ENCODE assay signal across 18 mouse cellular contexts in genomic region chr13:114158111-114158730, GRCm38 (mm10).
DNase-seq lines count a peak whose midpoint lies in the region; ATAC-seq and TF ChIP-seq lines count a peak whose summit lies in the region.
"Had no signal": no experiment of that assay in that cellular context is flagged by ENCODE, and none has a peak within 500 bp of the region (broad histone marks: within the 10 kb centered on the region; RNA-seq: fewer than 3 reads in every experiment).

No protein-coding gene starts in this region.

- no peak overlapping the region for H3K27ac ChIP-seq in hindbrain, embryonic 16.5 days (ENCODE audit: low read depth, low read length)
- H3K27ac ChIP-seq in hindbrain, embryonic 10.5 days: no peak overlapping the region
- H3K27ac ChIP-seq in ES-Bruce4 (ENCODE audit: insufficient read depth, low read length): peak overlapping the region; percentile 23; the same call in 1 of the 2 replicates
- no peak overlapping the region for H3K27ac ChIP-seq in layer of hippocampus, adult 2 months
- H3K27ac ChIP-seq: embryonic facial prominence, embryonic 13.5 days; hindbrain, embryonic 14.5 days; limb, embryonic 15.5 days had no signal

- H3K4me3 ChIP-seq in hindbrain, embryonic 16.5 days (ENCODE audit: low read length): no peak overlapping the region
- H3K4me3 ChIP-seq in hindbrain, embryonic 10.5 days: no peak overlapping the region
- no peak overlapping the region for H3K4me3 ChIP-seq in ES-Bruce4 (ENCODE audit: low read depth, low read length)
- H3K4me3 ChIP-seq in G1E (ENCODE audit: low read depth, low read length): no peak overlapping the region
- H3K4me3 ChIP-seq in layer of hippocampus, adult 2 months: no peak overlapping the region
- H3K4me3 ChIP-seq: embryonic facial prominence, embryonic 13.5 days; limb, embryonic 15.5 days had no signal

- no peaks in the 10 kb centered on the region; the same call in 1 of the 2 replicates for H3K4me1 ChIP-seq in hindbrain, embryonic 16.5 days (ENCODE audit: control insufficient read depth, insufficient read depth, low read depth, low read length)
- H3K4me1 ChIP-seq in hindbrain, embryonic 10.5 days (replicated peaks): peaks cover 26% of the 10 kb centered on the region
- H3K4me1 ChIP-seq in ES-Bruce4 (ENCODE audit: control insufficient read depth, insufficient read depth, low read length): peaks cover 1% of the 10 kb centered on the region
- H3K4me1 ChIP-seq in G1E (ENCODE audit: insufficient read depth, low read depth, low read length): peaks cover 5% of the 10 kb centered on the region; the same call in 1 of the 2 replicates

- H3K36me3 ChIP-seq in hindbrain, embryonic 16.5 days (ENCODE audit: control insufficient read depth, insufficient read depth, low read length): no peaks in the 10 kb centered on the region
- H3K36me3 ChIP-seq in hindbrain, embryonic 10.5 days: peaks cover 8% of the 10 kb centered on the region
- H3K36me3 ChIP-seq in ES-Bruce4 (ENCODE audit: control insufficient read depth, insufficient read depth, low read length, poor library complexity, severe bottlenecking): peaks cover 6% of the 10 kb centered on the region; the same call in 1 of the 2 replicates
- peaks cover 56% of the 10 kb centered on the region for H3K36me3 ChIP-seq in G1E (replicated peaks)
- H3K36me3 ChIP-seq: limb, embryonic 15.5 days had no signal

- WGBS in hindbrain, embryonic 16.5 days: 60% methylated on average over 9 of the region's 9 CpGs
- 73% methylated on average over 9 of the region's 9 CpGs for WGBS in hindbrain, embryonic 10.5 days

- no peak for TF ChIP-seq EP300 in ES-Bruce4 (IDR thresholded peaks at IDR 0.05; ENCODE audit: insufficient read depth, low read depth, low read length)

- ATAC-seq in hindbrain, embryonic 16.5 days: 0 out of 2 replicates have a peak, but pooled peaks have one; percentile 20
- ATAC-seq in G1E (ENCODE audit: extremely low read depth, insufficient number of reproducible peaks, low FRiP score, poor library complexity, severe bottlenecking): 0 out of 2 replicates have a peak, but pooled peaks have one; percentile 8
- ATAC-seq in activated CD4-positive, CD25-positive, alpha-beta regulatory T cell, adult 4 months: no peak
- ATAC-seq: CD4-positive, CD25-positive, alpha-beta regulatory T cell, adult 4 months; liver, postnatal 0 days had no signal

- no peaks in the 10 kb centered on the region for H3K27me3 ChIP-seq in hindbrain, embryonic 16.5 days (replicated peaks; ENCODE audit: control insufficient read depth, insufficient read depth, low read length)
- H3K27me3 ChIP-seq in hindbrain, embryonic 10.5 days (ENCODE audit: insufficient read depth, poor library complexity, severe bottlenecking): no peaks in the 10 kb centered on the region
- H3K27me3 ChIP-seq in ES-Bruce4 (ENCODE audit: control insufficient read depth, insufficient read depth, low read length, poor library complexity, severe bottlenecking): no peaks in the 10 kb centered on the region
- H3K27me3 ChIP-seq in G1E (ENCODE audit: insufficient read depth, low read length): no peaks in the 10 kb centered on the region
- H3K27me3 ChIP-seq: embryonic facial prominence, embryonic 13.5 days; limb, embryonic 15.5 days had no signal

- no peaks in the 10 kb centered on the region for H3K9me3 ChIP-seq in hindbrain, embryonic 16.5 days (ENCODE audit: control insufficient read depth, low read length)
- H3K9me3 ChIP-seq in hindbrain, embryonic 10.5 days: no peaks in the 10 kb centered on the region
- no peaks in the 10 kb centered on the region for H3K9me3 ChIP-seq in ES-Bruce4 (replicated peaks; ENCODE audit: control insufficient read depth, insufficient read depth, low read length, poor library complexity, severe bottlenecking)
- H3K9me3 ChIP-seq in G1E (replicated peaks): no peaks in the 10 kb centered on the region
- H3K9me3 ChIP-seq: embryonic facial prominence, embryonic 13.5 days; limb, embryonic 15.5 days had no signal

- TF ChIP-seq POLR2A in ES-Bruce4 (IDR thresholded peaks at IDR 0.05; ENCODE audit: insufficient read depth, low read length): no peak
- no peak for TF ChIP-seq POLR2A in brain, embryonic 14.5 days (IDR thresholded peaks at IDR 0.05; ENCODE audit: borderline replicate concordance, extremely low read depth, insufficient read depth, insufficient read length, poor library complexity, severe bottlenecking)

- TF ChIP-seq CTCF in ES-Bruce4 (IDR thresholded peaks at IDR 0.05; ENCODE audit: low read depth, low read length) (no peak), G1E (IDR thresholded peaks at IDR 0.05; ENCODE audit: low read depth, low read length) (no peak)
- TF ChIP-seq CTCF in brain, embryonic 14.5 days (IDR thresholded peaks at IDR 0.05; ENCODE audit: borderline replicate concordance, extremely low read depth, insufficient read depth, insufficient read length): no peak
- TF ChIP-seq CTCF in layer of hippocampus, adult 2 months (conservative IDR thresholded peaks at IDR 0.05): no peak

- H3K4me2 ChIP-seq in hindbrain, embryonic 16.5 days (ENCODE audit: low read length): no peak overlapping the region
- H3K4me2 ChIP-seq: embryonic facial prominence, embryonic 13.5 days; hindbrain, embryonic 14.5 days; limb, embryonic 15.5 days had no signal

- no peak overlapping the region for H3K9ac ChIP-seq in hindbrain, embryonic 16.5 days (ENCODE audit: low read depth, low read length)
- no peak overlapping the region for H3K9ac ChIP-seq in ES-Bruce4 (ENCODE audit: low read depth, poor library complexity, severe bottlenecking)
- H3K9ac ChIP-seq: embryonic facial prominence, embryonic 13.5 days; hindbrain, embryonic 14.5 days; limb, embryonic 15.5 days; liver, postnatal 0 days had no signal

- DNase-seq in hindbrain, embryonic 10.5 days (ENCODE audit: low spot score): no peak
- no peak for DNase-seq in G1E (ENCODE audit: low spot score)
- peak; percentile 15 for DNase-seq in brain, embryonic 14.5 days (ENCODE audit: low read depth)
- no peak for DNase-seq in spleen, adult 18-20 months
- no peak for DNase-seq in layer of hippocampus, adult 2 months (ENCODE audit: low spot score in 2 of 2)
- DNase-seq: adrenal gland, postnatal 25 days; cerebellum, adult 9-10 months; kidney, adult 18-20 months; kidney, postnatal 14 days; liver, postnatal 0 days; lung, postnatal 36 days had no signal
